Mouse (Mus musculus) MEL-GATA-1-ER (cell line): ENCODE results near the gene Nrcam.

ENCODE experiments used
- DNase-seq: peaks from one replicate; pipeline ENCODE4 v3.0.0-alpha.2; 2012; ENCODE audit warnings: low read depth; ENCODE audit errors: extremely low read depth

The Nrcam gene

DNA sequence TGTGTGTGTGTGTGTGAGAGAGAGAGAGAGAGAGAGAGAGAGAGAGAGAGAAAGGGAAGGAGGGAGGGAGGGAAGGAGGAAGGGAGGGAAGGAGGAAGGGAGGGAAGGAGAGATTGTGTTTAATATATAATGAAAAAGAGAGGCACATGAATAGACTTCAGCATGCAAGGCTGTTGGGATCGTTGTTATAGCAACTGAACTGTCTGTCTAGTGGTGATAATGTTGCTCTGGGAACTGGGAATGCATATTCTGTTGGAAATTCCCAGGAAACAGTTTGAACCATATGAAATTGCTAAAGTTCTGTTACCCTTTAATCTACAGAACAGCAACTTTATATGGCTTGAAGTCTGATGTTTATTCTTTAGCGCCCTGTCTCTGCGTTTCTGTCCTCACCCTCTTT is 104.0 kb downstream of the Nrcam start:
- no peak for DNase-seq

DNA sequence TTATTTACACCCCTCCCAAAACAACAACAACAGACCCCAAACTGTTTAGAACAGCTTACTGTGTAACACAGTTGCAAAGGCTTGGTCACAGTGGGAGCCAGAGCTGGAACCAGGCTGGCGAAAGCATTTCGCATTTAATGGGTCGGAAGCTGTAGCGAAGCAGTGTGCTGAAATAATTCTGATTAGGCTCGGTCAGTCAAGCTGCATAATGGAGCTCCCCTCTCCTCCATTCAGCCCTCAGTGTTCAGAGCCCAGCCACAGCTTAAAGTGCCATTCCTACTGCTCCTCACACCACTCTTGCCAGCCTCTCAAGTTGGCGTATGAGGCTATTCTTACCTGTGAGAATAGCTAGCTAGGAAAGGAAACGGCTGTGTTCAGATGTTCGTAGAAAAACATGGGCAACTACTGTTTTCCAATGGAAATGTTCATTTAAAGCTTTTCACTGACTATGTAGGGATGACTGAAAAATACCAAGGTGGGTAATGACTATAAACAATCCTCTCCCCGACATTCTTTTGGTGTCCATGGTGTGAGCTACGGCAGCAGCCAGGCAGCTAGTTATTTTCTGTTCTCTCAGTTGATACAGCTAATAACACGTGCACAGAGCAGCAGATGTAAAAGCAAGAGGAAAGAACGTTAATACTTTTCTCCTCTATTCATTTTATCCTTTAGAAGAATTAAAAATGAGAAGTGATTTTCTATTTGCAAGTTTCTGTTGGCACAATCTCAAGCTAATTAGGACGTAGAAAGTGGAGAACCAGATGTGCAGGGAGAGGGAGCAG is 108.6 kb downstream of the Nrcam start:
- no peak for DNase-seq

DNA sequence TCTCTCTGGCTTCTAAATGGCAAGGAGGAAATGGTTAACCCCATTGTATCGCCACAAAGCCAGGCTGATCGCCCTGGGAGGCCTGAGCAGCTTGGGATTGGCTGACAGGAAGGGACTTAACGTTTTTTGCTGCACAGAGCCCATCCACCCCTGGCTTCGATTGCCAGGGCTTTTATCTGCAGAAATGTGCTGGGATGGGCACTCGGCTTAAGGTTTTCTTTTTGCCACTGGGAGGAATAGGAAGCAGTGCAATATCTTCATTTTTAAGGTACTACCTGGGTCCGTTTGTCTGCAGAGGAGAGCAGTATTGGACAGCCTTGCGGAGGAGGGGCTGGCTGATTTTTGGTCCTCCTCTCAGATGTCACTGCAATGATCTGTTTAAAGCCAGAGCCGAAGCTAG is 110.2 kb downstream of the Nrcam start:
- no peak for DNase-seq

DNA sequence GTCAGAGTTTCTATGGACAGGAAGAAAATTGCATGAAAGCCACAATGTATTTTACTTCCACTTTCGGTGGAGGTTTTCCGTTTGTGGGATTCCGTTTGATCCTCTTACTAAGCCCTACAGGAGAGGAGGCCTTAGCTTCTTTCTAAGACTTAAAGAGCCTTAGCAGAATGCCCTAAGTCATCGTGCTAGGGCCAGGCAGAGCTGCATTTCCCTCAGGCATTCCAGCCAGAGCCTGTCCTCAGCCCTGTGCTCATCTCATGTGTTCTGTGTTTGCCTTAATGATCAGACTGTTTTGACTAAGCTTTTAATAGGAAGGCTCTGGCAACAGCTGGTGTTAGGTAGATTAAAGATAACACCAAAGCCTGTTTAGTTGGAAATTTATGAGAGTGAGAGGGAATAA is 111.5 kb downstream of the Nrcam start:
- DNase-seq, result no peak

DNA sequence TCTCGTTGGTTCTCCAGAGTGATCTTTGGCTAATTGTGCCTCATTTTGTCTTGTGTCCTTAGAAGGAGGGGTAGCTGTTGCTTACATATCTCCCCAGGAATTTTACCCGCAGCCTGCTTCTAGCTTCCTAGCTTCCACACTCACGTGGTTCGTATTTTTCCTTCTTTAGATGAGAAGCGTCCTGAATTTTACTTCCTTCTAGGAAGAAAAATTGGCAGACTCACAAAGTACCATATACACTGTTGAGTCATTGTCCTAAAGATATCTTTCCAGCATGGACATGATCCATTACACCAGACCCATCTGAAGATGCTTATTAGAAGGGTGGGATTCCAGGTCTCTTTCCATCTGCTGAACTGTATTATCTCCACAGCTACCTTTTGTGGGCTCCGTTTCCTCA is 122.2 kb downstream of the Nrcam start:
- no peak for DNase-seq

DNA sequence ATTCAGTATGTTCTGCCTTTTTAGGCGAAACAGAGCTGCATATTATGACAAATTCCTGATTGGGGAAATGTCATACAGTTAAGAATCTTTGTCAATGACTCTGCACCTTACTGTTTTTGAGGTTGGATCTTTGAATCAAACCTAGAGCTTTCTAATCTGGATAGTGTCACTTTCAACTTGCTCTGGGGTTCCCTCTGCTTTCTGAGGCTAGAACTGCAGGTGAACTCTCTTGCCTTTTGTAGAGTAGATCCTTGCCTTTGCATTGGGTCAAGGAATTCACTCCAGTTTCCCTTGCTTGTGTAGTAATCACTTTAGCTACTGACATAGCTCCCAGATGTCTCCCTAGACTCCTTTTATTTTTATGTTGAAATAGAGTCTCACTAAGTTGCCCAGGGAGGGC is 123.1 kb downstream of the Nrcam start:
- DNase-seq, result no peak

DNA sequence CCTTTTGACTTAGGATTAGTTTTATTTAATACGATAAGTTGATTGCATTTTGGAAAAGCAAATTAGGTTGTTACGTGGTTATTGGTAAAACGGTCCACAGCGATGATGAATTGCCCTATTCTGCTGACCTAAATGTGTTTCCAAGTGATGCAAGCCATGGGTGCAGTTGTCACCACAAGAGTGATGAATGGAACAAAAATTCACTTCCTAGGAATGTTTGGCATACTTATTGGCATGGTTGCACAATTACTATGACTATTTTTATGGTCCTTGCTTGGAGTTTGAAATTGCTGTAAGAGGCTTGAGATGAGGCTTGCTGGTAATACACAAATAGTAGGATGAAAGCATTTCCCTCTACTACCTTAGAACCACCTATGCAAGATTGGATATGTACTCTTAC is 125.1 kb downstream of the Nrcam start:
- no peak for DNase-seq

DNA sequence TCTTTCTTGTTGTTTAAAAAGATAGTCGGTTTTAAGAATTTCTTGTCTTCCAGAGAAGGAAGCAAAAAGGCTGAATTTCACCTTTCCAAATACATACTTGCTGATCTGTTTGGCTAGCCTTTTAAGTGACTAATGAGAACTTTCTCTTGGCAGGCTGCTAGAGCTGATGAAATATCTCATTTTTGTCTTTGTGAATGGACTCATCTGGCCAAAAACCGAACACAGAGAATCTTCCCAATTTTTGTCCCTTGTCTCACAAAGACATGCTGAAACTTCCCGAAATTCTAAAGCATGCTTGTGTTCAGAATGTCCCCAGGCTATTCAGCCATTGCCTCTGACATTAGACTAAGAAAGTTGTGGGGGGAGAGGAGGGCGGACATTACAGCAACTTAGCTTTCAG is 129.3 kb downstream of the Nrcam start:
- no peak for DNase-seq

DNA sequence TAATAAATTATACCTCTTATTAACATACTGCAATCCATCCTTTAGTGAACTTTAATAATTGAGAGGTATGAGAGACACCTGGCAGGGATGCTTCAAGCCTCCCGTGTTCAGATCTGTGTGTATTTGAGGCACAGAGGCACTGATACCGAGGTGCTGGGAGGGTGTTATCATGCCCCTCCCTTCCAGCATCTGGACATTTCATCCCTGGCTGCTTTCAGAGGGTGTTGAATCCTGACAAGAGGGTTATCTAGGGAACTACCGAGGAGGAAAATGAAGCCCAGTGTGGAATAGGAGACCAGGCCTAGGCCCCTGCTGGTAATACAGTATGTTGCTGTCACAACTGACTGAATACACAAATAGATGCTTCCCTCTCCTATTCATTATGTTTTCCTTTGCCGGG is 133.8 kb downstream of the Nrcam start:
- DNase-seq, result no peak

DNA sequence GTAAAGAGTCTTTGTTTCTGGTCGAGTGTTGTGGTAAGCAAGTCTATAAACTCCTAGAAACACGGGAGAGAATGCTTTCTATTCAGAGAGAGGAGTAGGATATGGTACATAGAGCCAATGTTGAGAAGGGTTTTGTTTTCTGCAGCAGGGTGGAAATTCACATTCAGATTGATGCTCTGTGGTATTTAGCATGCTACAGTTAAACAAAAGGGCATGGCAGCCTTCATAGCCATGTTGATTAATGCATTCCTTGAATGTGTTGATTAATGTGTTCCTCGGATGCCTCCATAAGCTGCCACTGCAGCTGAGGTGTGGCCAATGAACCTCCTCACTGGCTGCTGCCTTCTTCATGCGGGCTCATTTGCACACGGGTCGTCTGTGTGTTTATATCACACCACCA is 134.3 kb downstream of the Nrcam start:
- DNase-seq, result no peak

DNA sequence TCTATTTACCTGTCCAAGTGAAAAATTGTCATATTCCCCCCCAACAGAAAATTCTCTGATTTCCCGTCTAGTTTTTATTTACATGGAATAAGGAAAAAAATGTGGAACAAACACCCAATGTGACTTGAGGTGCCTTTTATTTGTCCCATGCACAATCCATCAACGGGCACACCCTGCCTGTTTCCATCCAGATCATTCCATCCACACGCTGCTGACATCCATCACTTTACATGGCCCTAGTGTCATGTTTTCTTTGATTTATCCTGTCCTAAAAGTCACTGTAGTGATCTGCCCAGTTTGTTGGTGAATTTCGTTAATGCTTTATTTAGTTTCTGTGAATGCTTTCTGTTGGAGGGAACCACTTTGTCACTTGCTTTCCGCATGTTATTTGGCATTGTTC is 142.4 kb downstream of the Nrcam start:
- DNase-seq, result no peak

DNA sequence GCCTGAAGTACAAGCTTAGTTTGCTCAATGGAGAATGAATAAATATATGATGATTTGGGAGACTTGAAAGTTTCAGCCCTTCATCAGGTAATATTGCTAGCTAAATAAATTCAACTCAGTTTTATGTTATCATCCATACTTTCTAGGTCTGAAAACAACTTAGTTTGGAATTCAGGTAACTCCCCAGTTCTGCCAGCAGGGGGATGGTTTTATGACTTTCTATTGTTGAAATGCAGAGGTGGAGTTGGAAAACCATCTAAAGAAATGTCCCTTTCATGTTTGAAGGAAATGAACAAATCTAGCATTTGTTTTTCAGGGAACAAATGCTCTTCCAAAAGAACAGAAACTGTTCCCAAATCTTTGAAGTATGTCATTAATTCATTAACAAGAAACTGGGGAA is 146.7 kb downstream of the Nrcam start:
- no peak for DNase-seq

DNA sequence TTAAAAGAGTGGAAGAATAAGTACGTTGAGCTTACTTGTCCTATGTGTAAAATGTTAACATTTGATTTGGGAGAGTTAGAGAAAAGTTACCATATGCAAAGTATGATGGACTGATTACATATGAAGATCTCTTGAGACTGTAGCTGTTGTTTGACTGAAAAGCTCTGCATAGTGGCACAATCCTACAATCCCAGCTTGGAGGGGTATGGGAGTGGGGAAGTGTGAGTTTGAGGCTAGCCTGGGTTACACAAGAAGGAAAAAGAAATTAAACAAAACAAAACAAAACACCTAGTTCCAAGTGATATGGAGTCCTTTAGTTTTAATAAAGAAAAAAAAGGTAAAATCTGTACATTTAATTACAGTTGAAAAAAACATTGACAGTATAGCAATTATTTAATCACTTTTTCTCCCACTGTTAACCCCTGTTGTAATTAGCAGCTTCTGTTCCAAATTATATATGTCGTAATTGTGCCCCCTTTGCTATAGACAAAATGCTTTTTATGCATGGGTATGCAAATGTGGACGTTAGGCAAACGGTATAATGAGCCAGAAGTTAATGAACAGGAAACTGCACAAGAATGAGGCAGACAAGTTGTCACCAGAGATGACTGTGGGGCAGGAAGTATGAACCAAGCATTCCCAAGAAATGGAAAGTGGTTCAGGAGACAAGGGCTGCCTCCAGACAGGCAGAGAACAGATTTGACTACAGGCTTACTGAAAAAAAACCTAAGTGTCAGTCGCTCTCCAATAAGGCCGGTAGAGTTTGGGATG is 150.8 kb downstream of the Nrcam start:
- DNase-seq, result no peak

DNA sequence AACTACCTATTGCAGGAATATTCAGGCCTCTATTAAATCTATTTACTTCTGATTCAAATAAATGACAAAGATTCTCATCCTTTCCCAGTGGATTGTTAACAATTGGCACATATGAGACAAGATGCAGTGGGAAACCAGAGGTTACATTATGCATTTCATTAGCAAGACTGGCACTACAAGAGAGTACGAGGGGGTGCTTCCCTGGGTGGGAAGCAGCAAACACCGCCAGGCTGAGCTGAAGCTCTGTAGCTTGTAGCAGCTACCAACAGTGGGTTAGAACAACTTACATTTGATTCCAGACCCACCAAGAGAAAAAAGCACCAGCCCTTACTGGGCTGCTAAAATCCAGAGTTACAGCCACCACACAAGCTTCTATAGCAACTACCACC is 151.3 kb downstream of the Nrcam start:
- no peak for DNase-seq

DNA sequence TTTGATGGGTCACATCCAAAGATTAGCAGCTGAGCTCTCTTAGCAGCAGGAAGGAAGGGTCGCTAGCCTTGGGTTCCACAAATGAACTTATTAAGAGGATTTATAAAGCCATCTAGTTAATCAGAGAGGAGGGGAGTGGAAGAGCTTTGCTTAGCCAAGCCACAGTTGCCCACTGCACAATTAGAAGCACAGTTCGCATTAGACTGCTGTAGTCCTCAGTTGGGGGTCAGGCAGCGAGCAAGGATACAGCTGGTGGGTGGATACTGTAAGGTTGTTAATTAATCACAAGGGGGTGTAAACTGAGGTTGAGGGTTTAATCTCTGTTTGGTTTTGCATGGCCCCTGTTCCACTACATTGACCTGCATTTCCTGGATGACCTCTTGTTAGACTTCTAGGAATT is 152.7 kb downstream of the Nrcam start:
- DNase-seq, result no peak

DNA sequence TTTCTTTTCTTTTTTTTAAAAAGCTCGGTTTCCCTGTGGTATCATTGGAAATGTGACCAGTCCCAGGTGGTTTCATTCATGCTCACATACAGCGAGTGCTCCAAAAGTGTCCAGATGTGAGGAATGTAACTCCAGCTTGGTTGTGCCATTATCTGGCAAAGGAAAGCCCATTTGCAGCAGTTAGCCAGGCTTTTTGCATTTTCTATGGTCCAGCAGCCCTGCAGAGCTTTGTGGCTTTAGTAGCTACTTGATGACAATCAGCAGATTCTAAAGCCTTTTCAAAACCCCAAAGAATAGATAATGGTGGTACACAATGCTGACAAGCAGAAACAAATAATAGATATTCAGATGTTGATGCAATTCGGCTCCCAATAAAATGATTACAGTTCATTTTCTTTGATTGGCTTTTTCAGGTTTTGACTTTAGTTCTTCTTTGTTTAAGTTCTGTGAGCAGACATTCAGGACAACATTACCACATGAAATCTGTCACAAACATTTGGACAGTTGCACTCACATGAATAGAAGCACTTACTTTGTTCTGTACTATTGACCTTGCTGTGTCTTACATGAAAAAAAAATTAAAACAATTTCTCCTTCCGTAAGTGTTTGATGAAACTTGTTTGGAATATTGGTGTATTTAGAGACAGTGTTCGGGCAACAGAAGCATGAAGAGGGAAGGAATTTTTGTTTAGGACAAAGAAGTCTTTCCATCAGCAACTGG is 164.2 kb downstream of the Nrcam start:
- no peak for DNase-seq

DNA sequence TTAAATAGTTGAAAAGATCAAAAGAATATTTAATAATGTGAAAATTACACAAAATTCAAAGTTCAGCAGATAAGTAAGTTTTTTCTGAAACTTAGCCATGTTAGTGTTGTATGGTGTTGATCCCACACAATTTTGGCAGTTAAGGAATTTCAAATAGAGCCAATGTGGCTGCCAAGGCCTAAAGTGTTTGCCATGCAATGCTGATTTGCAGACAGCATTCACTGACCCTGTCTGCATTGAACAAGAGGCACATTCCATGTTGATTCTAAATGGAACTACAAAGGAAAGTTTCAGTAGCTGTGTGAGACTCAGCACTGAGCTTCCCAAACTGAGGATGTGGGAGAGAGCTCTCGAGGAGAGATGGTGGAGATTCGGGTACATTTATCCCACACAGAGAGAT is 169.1 kb downstream of the Nrcam start:
- no peak for DNase-seq

DNA sequence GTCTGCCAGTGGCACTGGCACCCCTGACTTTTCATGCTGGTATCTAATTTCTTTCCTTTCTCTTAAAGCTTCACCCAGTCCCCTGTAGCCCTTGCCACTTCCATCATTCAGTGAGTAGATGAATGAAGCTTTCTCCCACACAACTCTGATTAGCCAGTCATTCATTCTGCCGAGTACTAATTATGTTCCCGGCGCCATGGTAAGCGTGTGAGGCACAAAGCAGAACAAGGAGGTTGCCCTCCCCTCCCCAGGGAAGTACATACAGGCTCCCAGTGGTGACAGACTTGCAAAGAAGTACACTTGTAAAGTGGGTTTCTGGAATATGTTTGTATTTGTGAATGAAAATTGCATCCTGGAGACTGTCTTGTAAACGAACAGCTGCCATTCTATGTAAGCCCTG is 170.2 kb downstream of the Nrcam start:
- DNase-seq, result no peak

DNA sequence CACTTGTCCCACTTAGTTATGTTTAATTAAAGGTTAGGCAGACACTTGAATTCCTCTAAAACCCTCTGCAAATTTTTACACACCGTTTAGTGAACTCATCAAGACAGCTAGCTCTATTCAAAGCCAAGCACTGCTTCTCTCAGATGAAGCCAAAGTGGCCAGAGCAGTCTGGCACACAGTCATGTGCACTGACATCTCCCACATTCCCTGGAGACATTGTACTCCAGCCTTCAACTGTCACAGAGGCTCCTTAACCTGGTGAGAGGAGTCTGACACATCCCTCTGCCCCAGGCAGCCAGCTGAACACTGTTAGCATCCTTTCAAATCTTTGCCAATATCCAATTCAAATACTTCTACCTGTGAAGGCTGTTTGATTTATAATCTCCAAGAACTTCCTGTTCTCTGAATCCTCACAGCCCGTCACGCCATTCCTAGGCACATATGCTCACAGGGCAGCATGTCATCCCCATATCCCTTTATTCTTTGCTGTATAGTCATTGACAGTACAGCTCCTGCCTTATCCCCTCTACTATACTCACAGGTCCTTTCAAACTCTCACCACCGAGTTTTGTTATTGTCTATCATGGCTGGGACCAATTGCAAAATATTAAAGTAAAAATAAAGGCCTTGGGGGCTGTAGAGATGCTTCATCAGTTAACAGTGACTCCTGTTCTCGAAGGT is 173.3 kb downstream of the Nrcam start:
- no peak for DNase-seq

DNA sequence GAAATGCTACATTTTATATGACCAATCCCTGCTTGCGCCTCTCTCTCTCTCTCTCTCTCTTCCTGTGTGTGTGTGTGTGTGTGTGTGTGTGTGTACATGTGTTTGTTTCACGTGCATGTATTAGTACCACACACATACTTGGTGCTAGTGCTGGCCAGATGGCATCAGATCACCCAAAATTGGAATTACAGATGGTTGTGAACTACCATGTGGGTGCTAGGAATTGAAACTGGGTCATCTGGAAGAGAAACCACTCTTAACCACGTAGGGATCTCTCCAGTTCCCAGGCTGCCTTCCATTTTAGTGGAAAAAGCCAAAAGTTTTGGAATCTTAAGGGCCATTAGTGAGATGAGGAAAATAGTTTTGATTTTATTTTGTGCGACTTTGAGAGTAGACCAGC is 175.1 kb downstream of the Nrcam start:
- no peak for DNase-seq

DNA sequence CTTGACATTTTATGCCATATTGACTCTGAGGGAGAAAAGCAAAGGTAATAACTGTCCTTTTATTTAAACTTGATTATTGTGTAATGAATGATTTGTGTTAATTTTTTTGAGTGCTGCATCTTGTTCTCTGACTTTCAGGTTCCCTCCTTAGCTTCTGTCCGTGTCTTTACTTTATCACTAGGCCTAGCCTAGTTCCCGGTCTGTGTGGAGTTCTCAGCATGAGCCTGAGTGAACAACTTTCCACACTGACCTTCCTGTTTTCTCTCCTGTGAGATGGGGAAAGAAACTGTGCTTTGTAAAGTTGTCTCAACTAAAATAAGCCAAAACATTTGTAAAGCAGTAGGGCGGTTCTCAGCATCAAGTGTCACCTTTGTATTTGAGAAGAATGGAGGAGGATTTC is 179.9 kb downstream of the Nrcam start:
- no peak for DNase-seq
